8 mouse cellular contexts compared by ENCODE assay signal in the genomic region with DNA sequence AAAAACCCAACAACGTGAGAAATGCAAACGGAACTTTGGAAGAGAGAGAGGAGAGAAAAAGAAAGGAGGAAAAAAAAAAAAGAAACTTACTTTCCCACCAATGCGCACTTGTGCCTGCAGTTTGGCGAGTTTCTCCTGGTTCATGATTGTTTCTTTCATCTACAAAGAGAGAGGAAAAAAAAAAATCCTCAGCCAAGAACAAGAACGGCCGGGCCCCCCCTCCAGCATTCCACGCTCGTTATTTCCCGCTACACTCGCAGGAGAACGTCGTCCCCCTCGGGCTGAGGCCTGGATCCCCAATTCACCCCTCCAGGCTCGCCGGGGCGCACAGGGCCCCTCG. TPM values are rescaled to one million over a fixed set of nuclear protein-coding genes. Genes with fewer than 3 reads are reported as not detected.
DNase-seq lines count a peak whose midpoint lies in the region; ATAC-seq and TF ChIP-seq lines count a peak whose summit lies in the region.

No protein-coding gene starts in this region.

- no peak for DNase-seq in limb, embryonic 11.5 days (ENCODE audit: low spot score)
- no peak for DNase-seq in adrenal gland, postnatal 36 days
- no peak for DNase-seq in B cell, adult 2 months
- no peak for DNase-seq in thymus, postnatal 10 days (ENCODE audit: low spot score in 2 of 2)

- TF ChIP-seq POLR2A in small intestine, adult 2 months (IDR thresholded peaks at IDR 0.05; ENCODE audit: low read depth, low read length) = no peak

- peaks cover 43% of the 10 kb centered on the region for H3K4me1 ChIP-seq in megakaryocyte, embryonic 14.5 days
- peaks cover 16% of the 10 kb centered on the region for H3K4me1 ChIP-seq in embryonic facial prominence, embryonic 15.5 days
- H3K4me1 ChIP-seq in limb, embryonic 11.5 days (ENCODE audit: control insufficient read depth, insufficient read depth, low read length) = 0 out of 2 replicates have a peak, but pooled peaks cover 6% of the 10 kb centered on the region
- H3K4me1 ChIP-seq in small intestine, adult 2 months (ENCODE audit: control insufficient read depth, insufficient read depth, insufficient read length, low read length) = peaks cover 3% of the 10 kb centered on the region; the same call in 1 of the 2 replicates

- ATAC-seq in megakaryocyte, adult 5-6 weeks (ENCODE audit: poor library complexity, severe bottlenecking) = no peak
- no peak for ATAC-seq in embryonic facial prominence, embryonic 15.5 days (ENCODE audit: insufficient number of reproducible peaks, low FRiP score, low TSS enrichment, low read depth)
- no peak for ATAC-seq in limb, embryonic 11.5 days (ENCODE audit: insufficient number of reproducible peaks, low FRiP score, low TSS enrichment, low read depth)

- TF ChIP-seq CTCF in small intestine, adult 2 months (IDR thresholded peaks at IDR 0.05; ENCODE audit: extremely low read depth, insufficient read length, insufficient replicate concordance, low read depth, low read length) = no peak

- WGBS in embryonic facial prominence, embryonic 15.5 days = 0% methylated on average over 17 of the region's 17 CpGs
- under 1% methylated on average over 17 of the region's 17 CpGs for WGBS in limb, embryonic 11.5 days
- 1% methylated on average over 16 of the region's 17 CpGs for WGBS in small intestine, adult 2 months

- no peaks in the 10 kb centered on the region for H3K9me3 ChIP-seq in megakaryocyte, embryonic 14.5 days
- no peaks in the 10 kb centered on the region for H3K9me3 ChIP-seq in embryonic facial prominence, embryonic 15.5 days (replicated peaks)
- no peaks in the 10 kb centered on the region for H3K9me3 ChIP-seq in limb, embryonic 11.5 days (ENCODE audit: control insufficient read depth, low read length)

- H3K4me3 ChIP-seq in megakaryocyte, embryonic 14.5 days (replicated peaks) = peak overlapping the region; percentile 96
- H3K4me3 ChIP-seq in embryonic facial prominence, embryonic 15.5 days (replicated peaks) = peak overlapping the region; percentile 84
- H3K4me3 ChIP-seq in limb, embryonic 11.5 days (ENCODE audit: low read depth, low read length) = peak overlapping the region; percentile 98
- peak overlapping the region; percentile 74 for H3K4me3 ChIP-seq in small intestine, adult 2 months (ENCODE audit: low read depth, low read length)

- no peaks in the 10 kb centered on the region for H3K27me3 ChIP-seq in megakaryocyte, embryonic 14.5 days (replicated peaks)
- no peaks in the 10 kb centered on the region for H3K27me3 ChIP-seq in embryonic facial prominence, embryonic 15.5 days
- H3K27me3 ChIP-seq in limb, embryonic 11.5 days (ENCODE audit: control insufficient read depth, insufficient read depth, low read length) = no peaks in the 10 kb centered on the region
- no peaks in the 10 kb centered on the region for H3K27me3 ChIP-seq in small intestine, adult 2 months (ENCODE audit: control insufficient read depth, insufficient read depth, low read length)

- peaks cover 39% of the 10 kb centered on the region for H3K36me3 ChIP-seq in megakaryocyte, embryonic 14.5 days (replicated peaks; ENCODE audit: low read length)
- peaks cover 25% of the 10 kb centered on the region for H3K36me3 ChIP-seq in embryonic facial prominence, embryonic 15.5 days
- H3K36me3 ChIP-seq in limb, embryonic 11.5 days (ENCODE audit: control insufficient read depth, insufficient read depth, low read length) = peaks cover 9% of the 10 kb centered on the region
- peaks cover 24% of the 10 kb centered on the region for H3K36me3 ChIP-seq in small intestine, adult 2 months (ENCODE audit: control insufficient read depth, insufficient read depth, low read length)

- H3K4me2 ChIP-seq in embryonic facial prominence, embryonic 15.5 days (replicated peaks) = peak overlapping the region; percentile 55
- peak overlapping the region; percentile 64 for H3K4me2 ChIP-seq in limb, embryonic 11.5 days (ENCODE audit: low read depth, severe bottlenecking)

- peak overlapping the region; percentile 92 for H3K27ac ChIP-seq in embryonic facial prominence, embryonic 15.5 days (replicated peaks)
- H3K27ac ChIP-seq in limb, embryonic 11.5 days (replicated peaks; ENCODE audit: low read depth, low read length) = peak overlapping the region; percentile 85
- no peak overlapping the region for H3K27ac ChIP-seq in small intestine, adult 2 months (ENCODE audit: insufficient read depth, low read depth, low read length)

- H3K9ac ChIP-seq in embryonic facial prominence, embryonic 15.5 days = peak overlapping the region; percentile 98
- peak overlapping the region; percentile 98 for H3K9ac ChIP-seq in limb, embryonic 11.5 days (ENCODE audit: low read length)

RNA-seq across cellular contexts. Expression of a gene that starts 0.7 kb away (rescaled TPM):
- polyA plus RNA-seq in megakaryocyte, embryonic 14.5 days (2012; ENCODE audit: insufficient read depth, low replicate concordance) = 63.1 and 151 TPM in 2 replicates
- 843 and 873 TPM in 2 replicates for total RNA-seq in megakaryocyte, adult 5-6 weeks (2015)
- total RNA-seq in megakaryocyte, adult 5-6 weeks (2017) = 1,331 and 1,501 TPM in 2 replicates
- 628 and 630 TPM in 2 replicates for polyA plus RNA-seq in embryonic facial prominence, embryonic 15.5 days (2015; fragmentation: Nextera tagmentation; extraction: Ambion mirVana)
- 812 and 826 TPM in 2 replicates for polyA plus RNA-seq in limb, embryonic 11.5 days (2014; fragmentation: Nextera tagmentation; extraction: Ambion mirVana)
- polyA plus RNA-seq in small intestine, adult 2 months (2012; rRNA removed) = 37.8 and 80.5 TPM in 2 replicates
- total RNA-seq in adrenal gland, postnatal 36 days (2021) = 100 to 1,000 TPM; 378 to 399 TPM

RNA-seq across cellular contexts. Expression of a gene that starts 36.4 kb away (rescaled TPM):
- polyA plus RNA-seq in megakaryocyte, embryonic 14.5 days (2012; ENCODE audit: insufficient read depth, low replicate concordance) = not detected in 2 replicates
- not detected in 2 replicates for total RNA-seq in megakaryocyte, adult 5-6 weeks (2015)
- not detected in 2 replicates for total RNA-seq in megakaryocyte, adult 5-6 weeks (2017)
- polyA plus RNA-seq in embryonic facial prominence, embryonic 15.5 days (2015; fragmentation: Nextera tagmentation; extraction: Ambion mirVana) = 1.0 and 1.5 TPM in 2 replicates
- not detected in 2 replicates for polyA plus RNA-seq in limb, embryonic 11.5 days (2014; fragmentation: Nextera tagmentation; extraction: Ambion mirVana)
- polyA plus RNA-seq in small intestine, adult 2 months (2012; rRNA removed) = not detected in 2 replicates
- not detected for total RNA-seq in adrenal gland, postnatal 36 days (2021)

RNA-seq across cellular contexts. Expression of a gene that starts 37.9 kb away (rescaled TPM):
- polyA plus RNA-seq in megakaryocyte, embryonic 14.5 days (2012; ENCODE audit: insufficient read depth, low replicate concordance) = 0.02 TPM in 1 of 2 replicates, not detected in the other
- not detected in 2 replicates for total RNA-seq in megakaryocyte, adult 5-6 weeks (2015)
- not detected in 2 replicates for total RNA-seq in megakaryocyte, adult 5-6 weeks (2017)
- 3.0 and 3.1 TPM in 2 replicates for polyA plus RNA-seq in embryonic facial prominence, embryonic 15.5 days (2015; fragmentation: Nextera tagmentation; extraction: Ambion mirVana)
- 0.05 and 0.07 TPM in 2 replicates for polyA plus RNA-seq in limb, embryonic 11.5 days (2014; fragmentation: Nextera tagmentation; extraction: Ambion mirVana)
- not detected in 2 replicates for polyA plus RNA-seq in small intestine, adult 2 months (2012; rRNA removed)
- 1 to 10 TPM in 1 of 2 experiments, under 1 TPM in 1; 0.69 to 1.0 TPM for total RNA-seq in adrenal gland, postnatal 36 days (2021)

RNA-seq across cellular contexts. Expression of a gene that starts 53.2 kb away (rescaled TPM):
- 9.7 and 43.3 TPM in 2 replicates for polyA plus RNA-seq in megakaryocyte, embryonic 14.5 days (2012; ENCODE audit: insufficient read depth, low replicate concordance)
- 20.8 and 25.2 TPM in 2 replicates for total RNA-seq in megakaryocyte, adult 5-6 weeks (2015)
- total RNA-seq in megakaryocyte, adult 5-6 weeks (2017) = 20.7 and 20.9 TPM in 2 replicates
- 25.7 and 27.3 TPM in 2 replicates for polyA plus RNA-seq in embryonic facial prominence, embryonic 15.5 days (2015; fragmentation: Nextera tagmentation; extraction: Ambion mirVana)
- 17.3 and 18.4 TPM in 2 replicates for polyA plus RNA-seq in limb, embryonic 11.5 days (2014; fragmentation: Nextera tagmentation; extraction: Ambion mirVana)
- polyA plus RNA-seq in small intestine, adult 2 months (2012; rRNA removed) = 3.6 and 6.4 TPM in 2 replicates
- 10 to 100 TPM; 21.5 to 25.0 TPM for total RNA-seq in adrenal gland, postnatal 36 days (2021)

RNA-seq across cellular contexts. Expression of a gene that starts 53.3 kb away (rescaled TPM):
- polyA plus RNA-seq in megakaryocyte, embryonic 14.5 days (2012; ENCODE audit: insufficient read depth, low replicate concordance) = 2.7 TPM in 1 of 2 replicates, not detected in the other
- 10.9 and 12.1 TPM in 2 replicates for total RNA-seq in megakaryocyte, adult 5-6 weeks (2015)
- 18.8 and 20.5 TPM in 2 replicates for total RNA-seq in megakaryocyte, adult 5-6 weeks (2017)
- polyA plus RNA-seq in embryonic facial prominence, embryonic 15.5 days (2015; fragmentation: Nextera tagmentation; extraction: Ambion mirVana) = 25.9 and 27.0 TPM in 2 replicates
- 45.4 and 49.7 TPM in 2 replicates for polyA plus RNA-seq in limb, embryonic 11.5 days (2014; fragmentation: Nextera tagmentation; extraction: Ambion mirVana)
- polyA plus RNA-seq in small intestine, adult 2 months (2012; rRNA removed) = 0.65 and 1.3 TPM in 2 replicates
- 10 to 100 TPM; 18.0 to 20.1 TPM for total RNA-seq in adrenal gland, postnatal 36 days (2021)
